Mouse (Mus musculus) ES-E14 (cell line): Measurements from ENCODE around the gene 5330417C22Rik. TPM values are rescaled to one million over a fixed set of nuclear protein-coding genes. Genes with fewer than 3 reads are reported as not detected.

ENCODE experiments used
- DNase-seq: peaks from one replicate; pipeline ENCODE4 v3.0.0-alpha.2; 2013; ENCODE audit warnings: low read depth, low spot score
- H3K27ac ChIP-seq: 2 replicates; pipeline ENCODE4 v1.5.1; 2012; ENCODE audit warnings: low read depth, mild to moderate bottlenecking, low read length, moderate library complexity, mixed read lengths; ENCODE audit not compliant: poor library complexity, insufficient read depth, severe bottlenecking
- H3K36me3 ChIP-seq: 2 replicates; pipeline ENCODE4 v1.6.1; 2012; ENCODE audit warnings: mild to moderate bottlenecking, low read length, moderate library complexity, mixed read lengths; ENCODE audit not compliant: control insufficient read depth, poor library complexity, insufficient read depth, severe bottlenecking
- H3K4me1 ChIP-seq, 2 experiments: fragments of 150-350 bp in 1 of 2; sonication (generic) in 1 of 2; 2 replicates each; pipeline ENCODE4 v1.6.1; 2012; ENCODE audit warnings: low read length in 2 of 2, mild to moderate bottlenecking in 1 of 2, mixed read lengths in 1 of 2; ENCODE audit not compliant: control insufficient read depth in 2 of 2, insufficient read depth in 2 of 2, poor library complexity in 1 of 2
- H3K4me3 ChIP-seq, 2 experiments: fragments of 150-350 bp in 1 of 2; sonication (generic) in 1 of 2; 2 replicates each; pipeline ENCODE4 v1.5.1; 2012; ENCODE audit warnings: low read length in 2 of 2, low read depth in 1 of 2, mild to moderate bottlenecking in 1 of 2, mixed read lengths in 1 of 2; ENCODE audit not compliant: insufficient read depth in 1 of 2, poor library complexity in 1 of 2, severe bottlenecking in 1 of 2
- H3K9ac ChIP-seq: 2 replicates; pipeline ENCODE4 v1.6.1; 2012; ENCODE audit warnings: low read depth, mild to moderate bottlenecking, low read length, mixed read lengths; ENCODE audit not compliant: poor library complexity, insufficient read depth, severe bottlenecking
- H3K9me3 ChIP-seq: fragments of 150-350 bp; sonication (generic); 2 replicates; pipeline ENCODE4 v1.6.1; 2012; ENCODE audit warnings: low read depth, mild to moderate bottlenecking, low read length; ENCODE audit not compliant: control insufficient read depth, insufficient read depth
- CHD2 ChIP-seq: IDR thresholded peaks from 2 replicates; pipeline ENCODE4 v1.6.1; 2014; ENCODE audit warnings: mild to moderate bottlenecking, low read depth, low read length, inconsistent platforms
- HCFC1 ChIP-seq: IDR thresholded peaks from 2 replicates; pipeline ENCODE4 v1.6.1; 2012; ENCODE audit warnings: low read length, inconsistent platforms, borderline replicate concordance; ENCODE audit not compliant: insufficient read depth
- MAFK ChIP-seq: IDR thresholded peaks from 2 replicates; pipeline ENCODE4 v1.6.1; 2014; ENCODE audit warnings: mild to moderate bottlenecking, low read depth, low read length, inconsistent platforms; ENCODE audit not compliant: insufficient read depth
- ZC3H11A ChIP-seq: IDR thresholded peaks from 2 replicates; pipeline ENCODE4 v1.6.1; 2012; ENCODE audit warnings: low read depth, mild to moderate bottlenecking, inconsistent platforms, low read length, borderline replicate concordance
- ZNF384 ChIP-seq: IDR thresholded peaks from 2 replicates; pipeline ENCODE4 v1.6.1; 2012; ENCODE audit warnings: low read depth, low read length, inconsistent platforms
- in situ Hi-C, 2 experiments: fragments of 600-800 bp; cut with MboI; formaldehyde crosslinking; loops; one replicate each; pipeline ENCODE4 v1.15.1; 2025; ENCODE audit warnings: low sequenced_read_pairs in 2 of 2, inconsistent platforms in 1 of 2; ENCODE audit not compliant: unreplicated experiment in 2 of 2
- total RNA-seq: library from RNA; depleted of rRNA; stranded (reverse); fragments of 300-350 nt; gene quantifications from 2 replicates; pipeline ENCODE4 v1.2.3, GENCODE M21; 2012

The 5330417C22Rik gene
- total RNA-seq, 1 experiment: 0.27 TPM

- H3K36me3 ChIP-seq: no peaks in the 10 kb centered on the region; the same call in 1 of the 2 replicates
- no peak overlapping the region for H3K9ac ChIP-seq
- H3K27ac ChIP-seq: no peak overlapping the region
- in situ Hi-C loops: no loop called here
- DNase-seq: peak; percentile 71
- peak overlapping the region in 1 of 2 experiments; percentile 85; a peak in 2 of 4 replicates for H3K4me3 ChIP-seq
- H3K4me1 ChIP-seq: no peaks in the 10 kb centered on the region
- TF ChIP-seq HCFC1 (no peak), ZC3H11A (no peak), ZNF384 (no peak), MAFK (no peak), CHD2 (no peak)
- no peaks in the 10 kb centered on the region for H3K9me3 ChIP-seq
Observed at GRCm38 (mm10) chr3:108563309-108563708, 27.0 kb upstream of the 5330417C22Rik start.

GRCm38 (mm10) chr3:108562777-108563271 lies 26.5 kb upstream of the 5330417C22Rik start:
- in situ Hi-C loops: no loop called here
- DNase-seq: no peak
- H3K9me3 ChIP-seq: no peaks in the 10 kb centered on the region
- H3K27ac ChIP-seq: no peak overlapping the region
- peak overlapping the region; percentile 22 to 85 for H3K4me3 ChIP-seq
- no peaks in the 10 kb centered on the region; the same call in 1 of the 2 replicates for H3K36me3 ChIP-seq
- 0 out of 2 replicates have a peak overlapping the region, but pooled peaks have one; percentile 22 for H3K9ac ChIP-seq
- no peaks in the 10 kb centered on the region for H3K4me1 ChIP-seq
- TF ChIP-seq MAFK (no peak), ZC3H11A (no peak), ZNF384 (no peak), CHD2 (no peak), HCFC1 (no peak)

GRCm38 (mm10) chr3:108562133-108562730 lies 25.9 kb upstream of the 5330417C22Rik start, which contains the start of gene Tmem167b:
TSS of gene Tmem167b (minus strand) at chr3:108562466.
- peak; percentile 98 for DNase-seq
- in situ Hi-C loops: no loop called here
- Histone ChIP-seq H3K36me3 (no peaks in the 10 kb centered on the region; the same call in 1 of the 2 replicates), H3K9me3 (no peaks in the 10 kb centered on the region), H3K4me1 (no peaks in the 10 kb centered on the region), H3K4me3 (peak within 1 kb of the TSS; percentile 85 to 96), H3K9ac (peak within 1 kb of the TSS; percentile 93), H3K27ac (peak within 1 kb of the TSS; percentile 65)
- TF ChIP-seq MAFK: no peak
- TF ChIP-seq ZC3H11A: no peak
- TF ChIP-seq HCFC1: peak; percentile 85
- no peak for TF ChIP-seq CHD2
- no peak for TF ChIP-seq ZNF384

- in situ Hi-C loops: no loop called here
- Histone ChIP-seq H3K9ac (no peak overlapping the region), H3K36me3 (no peaks in the 10 kb centered on the region; the same call in 1 of the 2 replicates), H3K4me1 (0 out of 4 replicates have a peak, but pooled peaks cover 0 to 3% of the 10 kb centered on the region in 2 experiments), H3K4me3 (no peak overlapping the region), H3K9me3 (no peaks in the 10 kb centered on the region), H3K27ac (no peak overlapping the region)
- no peak for DNase-seq
- no peak for TF ChIP-seq CHD2
- TF ChIP-seq HCFC1: no peak
Observed at GRCm38 (mm10) chr3:108557888-108558287, 21.6 kb upstream of the 5330417C22Rik start.
